Mouse (Mus musculus): Measurements from ENCODE around the gene Preb.

The Preb gene

DNA sequence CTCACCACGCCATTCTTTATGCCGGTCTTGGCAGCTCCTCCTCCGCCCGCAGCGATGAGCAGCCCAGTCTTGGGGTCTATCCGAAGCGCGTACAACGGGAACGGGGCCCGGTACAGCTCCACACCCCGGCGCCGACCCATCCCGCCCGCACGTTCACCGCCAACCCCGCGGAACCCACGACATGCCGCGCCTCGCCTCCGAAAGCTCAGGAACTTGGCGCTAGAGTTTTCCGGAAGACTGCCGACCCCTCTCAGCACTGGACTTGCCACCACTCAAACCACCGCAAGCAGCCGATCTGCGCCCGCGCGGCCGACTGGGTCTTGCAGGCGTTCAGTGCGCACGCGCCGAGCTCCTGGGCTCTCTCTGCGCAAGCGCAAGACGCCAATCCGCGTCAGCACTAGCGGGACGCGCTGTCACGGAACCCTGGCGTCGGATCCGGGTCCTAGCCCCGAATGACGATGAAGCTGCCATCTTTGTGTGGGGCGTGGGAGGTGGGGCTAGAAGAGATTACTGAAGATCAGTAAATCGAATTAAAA is at the start of gene Preb:
Gene Preb (minus strand): TSS at position 396 of the 536 bp plus-strand sequence.
- peak; percentile 94 for DNase-seq (ENCODE audit: low read depth, low spot score)

GRCm38 (mm10) chr5:31004184-31004583 is 44.0 kb upstream of the Preb start:
- peak; percentile 74 for DNase-seq (ENCODE audit: low read depth, low spot score)

DNA sequence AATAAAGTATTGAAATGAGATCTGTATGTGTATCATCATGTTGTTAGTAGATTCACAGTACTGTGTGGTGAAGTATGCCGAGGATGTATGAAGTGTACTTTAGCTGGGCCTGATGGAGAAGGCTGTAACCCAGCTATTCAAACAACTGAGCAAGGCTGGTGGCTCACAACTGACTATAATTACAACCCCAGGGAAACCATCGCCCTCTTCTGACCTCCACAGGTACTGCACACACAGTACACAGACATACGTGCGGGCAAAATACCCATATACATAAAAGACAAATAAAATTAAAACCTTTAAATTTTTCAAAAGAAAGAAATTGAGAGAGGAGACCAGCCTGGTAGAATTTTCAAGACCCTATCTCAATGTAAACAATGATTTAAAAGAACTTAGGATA is 41.4 kb upstream of the Preb start:
- no peak for DNase-seq (ENCODE audit: low read depth, low spot score)

DNA sequence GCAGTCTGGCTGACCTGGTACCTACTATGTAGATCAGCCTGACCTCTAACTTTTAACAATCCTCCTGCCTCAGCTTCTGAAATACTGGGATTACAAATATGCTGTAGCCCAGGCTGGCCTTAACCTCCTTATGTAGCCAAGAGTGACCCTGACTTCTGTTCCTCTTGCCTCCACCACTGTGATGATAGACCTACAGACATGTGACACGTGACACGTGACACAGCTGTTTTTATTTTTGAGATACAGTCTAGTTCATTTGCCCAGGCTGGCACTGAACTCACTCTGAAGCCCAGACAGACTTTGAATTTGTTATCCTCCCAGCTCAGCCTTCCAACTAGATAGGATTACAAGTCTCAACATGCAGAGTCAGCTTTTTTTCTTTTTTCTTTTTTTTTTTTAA is 40.8 kb upstream of the Preb start:
- DNase-seq (ENCODE audit: low read depth, low spot score) = no peak

DNA sequence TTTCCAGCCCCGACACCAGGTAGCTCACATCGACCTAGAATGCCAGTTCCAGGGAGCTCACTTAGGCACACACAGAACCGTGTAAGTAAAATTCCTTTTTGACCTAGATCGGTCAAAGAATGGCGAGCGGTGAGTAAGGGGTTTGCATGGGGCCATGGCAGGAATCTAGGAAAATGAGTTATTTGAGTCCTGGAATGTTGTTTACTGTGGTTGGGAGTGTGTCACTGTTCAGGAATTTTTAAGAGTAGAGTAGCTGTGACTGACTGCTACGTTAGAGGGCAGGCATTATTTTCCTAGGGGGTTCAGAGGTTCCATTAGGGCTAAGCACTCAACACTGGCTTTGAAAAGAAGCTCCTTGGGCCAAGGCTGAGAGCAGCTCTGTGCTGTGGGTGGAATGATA is 40.0 kb upstream of the Preb start:
- DNase-seq (ENCODE audit: low read depth, low spot score) = no peak

- no peak for DNase-seq (ENCODE audit: low read depth, low spot score)
These were observed 39.2 kb upstream of the Preb start for GRCm38 (mm10) chr5:30999324-30999723.

- no peak for DNase-seq (ENCODE audit: low read depth, low spot score)
These were observed 38.1 kb upstream of the Preb start for GRCm38 (mm10) chr5:30998306-30998705.

DNA sequence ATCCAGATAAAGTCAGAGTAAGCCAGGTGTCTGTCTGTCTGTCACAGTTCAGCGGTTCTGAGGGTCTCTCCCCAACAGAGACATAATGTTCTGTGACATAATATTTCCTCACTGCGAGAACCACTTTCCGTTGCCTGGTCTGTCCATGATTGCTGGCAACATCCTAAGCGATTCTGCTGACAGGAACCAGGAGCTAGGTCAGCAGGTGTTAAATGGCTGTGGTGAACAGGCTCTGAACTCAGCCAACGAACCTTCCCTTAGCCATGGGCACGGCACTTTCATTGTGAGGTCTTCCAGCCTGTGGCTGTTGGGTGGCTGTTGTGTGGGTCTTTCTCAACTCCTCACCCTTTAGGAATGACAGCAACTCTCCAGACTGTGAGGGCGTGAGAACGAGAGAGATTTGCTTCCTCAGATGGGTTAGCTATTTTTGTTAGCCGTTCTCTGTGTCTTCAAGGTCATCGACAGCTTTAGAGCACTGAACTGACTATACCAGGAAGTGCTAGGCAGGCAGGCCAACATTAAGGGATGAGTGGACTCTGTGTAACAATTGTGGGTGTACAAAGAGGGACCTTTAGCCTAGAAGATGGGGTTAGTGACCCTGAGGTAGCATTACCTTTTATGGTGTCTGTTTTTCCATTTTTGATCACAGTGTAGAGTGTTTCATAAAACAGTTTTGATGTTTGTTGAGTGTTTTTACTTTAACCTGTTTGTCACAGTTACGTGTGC is 34.9 kb upstream of the Preb start:
- no peak for DNase-seq (ENCODE audit: low read depth, low spot score)

DNA sequence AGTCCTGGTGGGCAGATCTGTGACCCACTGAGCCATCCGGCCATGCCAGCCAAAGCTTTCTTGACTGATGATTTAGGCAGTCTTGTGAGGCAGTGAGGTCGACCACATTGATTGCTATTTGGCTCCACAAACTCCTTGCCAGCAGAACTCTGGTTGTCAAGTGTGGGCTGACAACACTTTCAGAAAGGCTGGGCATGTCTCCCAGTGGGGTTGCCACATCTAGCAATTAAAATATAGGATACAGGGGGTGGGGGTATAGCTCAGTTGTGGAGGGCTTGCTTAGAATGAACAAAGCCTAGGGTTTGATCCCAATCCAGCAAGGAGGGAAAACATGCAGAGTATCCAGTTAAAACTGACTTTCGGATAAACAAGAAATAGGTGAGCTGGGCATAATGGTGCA is 33.9 kb upstream of the Preb start:
- peak; percentile 69 for DNase-seq (ENCODE audit: low read depth, low spot score)

DNA sequence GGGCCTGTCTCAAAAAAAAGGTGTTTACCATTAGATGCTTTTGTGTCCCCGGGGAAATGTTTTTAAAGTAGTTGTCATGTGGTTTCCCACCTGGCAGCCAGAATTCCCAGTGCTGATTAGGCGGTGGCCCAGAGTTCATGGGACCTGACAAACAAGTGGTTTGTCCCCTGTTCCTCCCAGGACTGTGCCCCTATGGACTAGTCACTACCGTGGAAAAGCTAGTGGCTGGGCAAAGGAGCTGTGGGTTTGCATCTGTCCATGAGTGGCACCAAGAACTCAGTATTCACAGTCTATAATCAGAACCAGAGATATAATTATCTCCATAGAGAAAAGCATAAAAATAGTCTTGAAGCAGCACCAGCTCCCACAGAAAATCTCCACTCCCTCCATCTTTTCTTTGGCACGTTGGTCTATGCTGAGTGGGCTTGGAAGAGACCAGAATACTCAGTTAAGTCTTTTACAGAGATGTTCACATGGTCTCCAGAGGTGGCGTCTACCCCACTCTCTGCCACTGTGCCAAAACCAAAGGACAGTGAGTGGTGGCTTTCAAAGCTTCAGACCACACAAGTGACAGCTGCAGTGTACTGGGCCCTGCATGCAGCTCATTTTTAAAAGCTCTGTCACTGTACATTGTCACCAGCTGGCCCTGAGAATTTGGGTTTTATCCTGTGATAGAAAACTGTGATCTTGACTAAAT is 33.0 kb upstream of the Preb start:
- peak; percentile 91 for DNase-seq (ENCODE audit: low read depth, low spot score)

- DNase-seq (ENCODE audit: low read depth, low spot score) = peak; percentile 83
These were observed 22.2 kb upstream of the Preb start for GRCm38 (mm10) chr5:30982357-30982756.

DNA sequence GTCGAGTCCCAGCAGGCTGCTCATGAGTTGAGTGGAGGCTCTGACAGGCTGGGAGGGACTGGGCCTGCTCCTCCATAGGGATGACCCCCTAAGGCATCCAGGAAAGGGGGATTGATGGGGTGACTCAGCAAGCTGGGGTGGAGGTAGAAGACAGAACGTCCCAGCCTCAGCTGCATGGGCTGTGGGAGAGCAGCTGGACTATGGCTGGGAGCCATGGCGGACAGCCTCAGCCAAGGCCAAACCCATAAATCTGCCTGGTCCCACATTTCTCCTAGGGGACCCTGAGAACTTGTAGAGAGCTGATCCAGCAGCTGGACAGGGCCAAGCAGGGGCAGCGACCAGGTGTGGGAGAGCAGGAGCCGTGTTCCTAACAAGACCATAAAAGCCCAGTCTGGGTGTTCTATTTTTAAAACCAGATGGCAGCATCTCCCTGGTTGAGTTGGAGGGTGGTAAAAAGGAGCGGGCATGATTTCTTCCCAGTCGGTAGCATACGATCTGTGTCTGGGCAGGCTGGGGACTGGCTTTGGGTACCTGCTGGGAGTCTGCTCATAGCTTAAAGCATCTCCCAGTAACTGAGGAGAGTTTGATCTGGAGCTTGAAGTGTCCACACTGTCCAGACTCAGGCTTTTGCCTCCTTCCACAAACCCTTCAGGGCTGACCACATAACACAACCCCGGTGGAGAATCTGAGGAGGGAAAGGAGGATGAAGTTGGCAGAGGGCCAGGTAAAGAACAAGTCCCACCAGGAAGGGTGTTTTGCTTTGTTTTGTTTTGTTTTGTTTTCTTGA is 14.9 kb upstream of the Preb start:
- no peak for DNase-seq (ENCODE audit: low read depth, low spot score)

- DNase-seq (ENCODE audit: low read depth, low spot score) = no peak
These were observed 9.3 kb upstream of the Preb start for GRCm38 (mm10) chr5:30969440-30969839.

- no peak for DNase-seq (ENCODE audit: low read depth, low spot score)
These were observed 8.3 kb upstream of the Preb start, which contains the start of gene Tcf23 for GRCm38 (mm10) chr5:30968416-30968815. Gene Tcf23, plus strand, starts transcription at chr5:30968662.

GRCm38 (mm10) chr5:30966189-30966588 is 6.0 kb upstream of the Preb start:
- no peak for DNase-seq (ENCODE audit: low read depth, low spot score)

DNA sequence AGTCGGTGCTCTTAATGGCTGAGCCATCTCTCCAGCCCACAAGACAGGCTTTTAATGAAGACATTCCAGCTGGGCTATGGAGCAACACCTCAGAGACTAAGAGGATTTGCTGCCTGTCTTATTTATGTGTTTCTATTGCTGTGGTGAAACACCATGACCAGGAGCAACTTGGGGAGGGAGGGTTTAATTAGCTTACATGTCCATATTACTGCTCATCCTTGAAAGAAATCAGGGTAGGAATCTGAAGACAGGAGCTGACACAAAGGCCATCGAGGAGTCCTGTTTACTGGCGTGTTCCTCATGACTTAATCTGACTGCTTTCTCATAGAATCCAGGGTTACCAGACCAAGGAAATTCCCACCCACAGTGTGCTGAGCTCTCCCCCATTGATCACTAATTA is 3.8 kb upstream of the Preb start:
- no peak for DNase-seq (ENCODE audit: low read depth, low spot score)

DNA sequence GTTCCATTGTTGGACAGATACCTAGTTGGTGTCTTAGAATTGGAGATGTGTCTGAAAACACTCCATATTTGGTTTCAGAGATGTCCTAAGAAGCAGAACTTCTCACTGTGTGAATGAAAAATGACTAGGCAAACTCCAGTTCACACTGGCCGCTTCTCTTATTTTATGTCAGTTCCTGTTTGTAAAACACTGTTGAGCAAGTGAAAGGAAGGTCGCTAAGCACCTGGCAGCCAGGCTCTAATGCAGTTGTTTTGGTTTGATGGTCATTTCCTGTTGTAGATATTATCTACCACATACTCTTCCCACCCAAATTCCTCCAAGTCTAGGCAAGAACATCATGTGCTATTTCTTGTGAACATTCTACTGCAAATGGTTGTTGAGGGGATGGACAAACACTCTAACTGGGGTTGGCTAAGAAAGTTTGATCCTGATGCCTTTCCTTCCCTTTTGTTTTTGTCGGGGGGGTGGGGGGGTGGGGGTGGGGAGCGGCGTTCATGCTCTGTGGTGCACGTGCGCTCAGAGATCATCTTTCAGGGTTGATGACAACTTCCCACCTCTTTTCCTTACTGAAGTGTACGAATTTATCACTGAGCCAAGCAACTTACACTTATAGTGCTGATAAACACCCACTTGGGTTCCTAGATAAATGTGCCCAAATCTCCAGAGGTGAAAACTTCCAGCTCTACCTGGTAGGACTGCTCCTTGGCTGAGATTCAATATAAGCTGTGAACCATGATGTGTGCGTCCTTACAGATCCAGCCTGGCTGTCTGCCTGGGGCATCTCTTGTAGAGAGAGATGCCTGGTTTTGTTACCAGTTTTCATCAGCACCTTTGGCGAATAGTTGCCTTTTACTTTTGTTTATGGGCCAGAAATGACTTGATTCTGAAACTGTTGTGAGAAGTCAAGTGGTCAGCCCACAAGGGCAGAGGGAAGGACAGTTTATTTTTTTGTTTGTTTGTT is 1.7 kb upstream of the Preb start:
- DNase-seq (ENCODE audit: low read depth, low spot score) = no peak

DNA sequence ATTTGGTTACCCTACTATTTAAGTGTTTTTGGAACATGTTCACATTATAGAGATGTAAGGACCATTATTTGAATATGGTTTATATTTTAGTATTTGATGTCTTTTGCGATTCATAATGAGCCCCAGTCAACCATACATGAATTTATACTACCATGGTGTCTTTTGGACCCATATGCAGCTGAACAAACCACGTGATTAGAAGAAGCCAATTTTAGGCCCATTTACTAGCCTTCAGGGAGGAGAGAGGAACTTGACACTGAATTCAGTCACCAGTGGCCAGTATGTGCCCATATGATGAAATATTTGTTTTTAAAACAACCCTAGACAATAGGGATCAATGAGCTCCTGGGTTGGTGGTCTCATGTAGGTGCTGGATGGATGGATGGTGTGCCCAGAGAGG is 653 bp upstream of the Preb start:
- DNase-seq (ENCODE audit: low read depth, low spot score) = no peak

DNA sequence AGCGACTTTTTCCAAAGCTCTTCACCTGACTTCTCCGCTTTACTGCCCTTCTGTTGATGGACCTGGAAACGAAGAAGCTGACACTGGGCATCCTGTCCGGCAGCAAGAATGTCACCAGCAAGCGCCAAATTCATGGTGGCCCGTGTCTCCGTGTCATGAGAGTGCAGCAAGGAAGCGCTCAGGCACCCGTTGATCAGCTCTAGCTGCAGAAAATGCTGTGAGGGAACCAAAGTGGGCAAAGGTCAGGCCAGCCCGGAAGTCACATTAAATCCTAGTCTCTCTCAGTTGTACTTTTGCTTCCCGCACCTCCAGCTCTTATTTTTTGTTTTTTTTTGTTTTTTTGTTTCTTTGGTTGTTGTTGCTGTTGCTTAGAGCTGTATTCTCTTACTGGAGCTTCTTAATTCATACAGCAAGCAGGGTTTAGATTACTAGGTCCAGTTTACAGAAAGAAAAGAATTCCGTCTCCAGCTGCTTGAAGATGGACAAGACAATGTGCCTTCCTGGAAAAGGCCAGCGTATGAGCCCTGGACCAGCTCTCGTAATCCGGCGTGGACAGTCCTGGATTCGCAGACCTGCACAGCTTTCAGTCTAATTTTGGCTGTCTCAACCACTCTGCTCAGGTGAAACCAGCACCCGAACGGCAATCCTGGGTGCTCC is 835 bp downstream of the Preb start:
- no peak for DNase-seq (ENCODE audit: low read depth, low spot score)

DNA sequence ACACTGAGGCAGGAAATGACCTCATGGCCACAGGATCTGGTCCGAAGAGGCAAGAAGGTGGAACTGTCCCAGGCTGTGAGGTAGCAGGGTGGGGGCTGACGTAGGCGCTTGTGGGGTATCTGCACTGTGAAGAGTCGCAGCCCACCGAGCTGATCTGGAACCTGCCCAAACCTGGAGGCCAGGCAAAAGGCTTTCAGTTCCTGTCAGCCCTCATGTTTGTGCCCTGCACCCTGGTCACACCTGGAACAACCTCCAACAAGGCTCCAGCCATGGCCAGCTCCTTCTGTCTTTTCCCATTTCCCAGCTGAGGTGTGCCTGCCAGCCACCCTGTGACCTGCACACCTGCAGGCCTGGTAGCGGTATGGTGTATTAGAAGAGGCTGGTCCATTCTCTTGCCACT is 2.3 kb downstream of the Preb start:
- no peak for DNase-seq (ENCODE audit: low read depth, low spot score)

- DNase-seq (ENCODE audit: low read depth, low spot score) = no peak
These were observed 4.4 kb downstream of the Preb start for GRCm38 (mm10) chr5:30955751-30956150.

Data from telencephalon, adult 2 months (tissue).